Mouse (Mus musculus) heart, embryonic 16.5 days (tissue): ENCODE data around the gene 1700017D01Rik. TPM values are rescaled to one million over a fixed set of nuclear protein-coding genes. Genes with fewer than 3 reads are reported as not detected.
A peak's percentile ranks its signal among the peaks of the same experiment; 100 is the strongest.
"Not testable (repeated sequence)": the region's sequence is repeated elsewhere in the genome, so short reads cannot be mapped to it uniquely, and the experiment has no call there.

Experiments
- ATAC-seq: fragments of 200-750 bp; cut with Nextera tagmentation; replicated peaks from 2 replicates; pipeline ENCODE4 v1.8.0; 2017; ENCODE audit warnings: moderate number of reproducible peaks; ENCODE audit not compliant: insufficient read depth, low FRiP score; ENCODE audit errors: extremely low read depth
- H3K27ac ChIP-seq: fragments of 300-500 bp; sonication (generic); 2 replicates; pipeline ENCODE4 v1.5.1; 2014; ENCODE audit warnings: mild to moderate bottlenecking, low read length, control low read depth, moderate library complexity
- H3K27me3 ChIP-seq: fragments of 300-500 bp; sonication (generic); 2 replicates; pipeline ENCODE4 v1.6.1; 2014; ENCODE audit warnings: low read length, mixed read lengths; ENCODE audit not compliant: control insufficient read depth, insufficient read depth
- H3K36me3 ChIP-seq: fragments of 300-500 bp; sonication (generic); 2 replicates; pipeline ENCODE4 v1.6.1; 2014; ENCODE audit not compliant: control insufficient read depth, insufficient read depth
- H3K4me1 ChIP-seq: fragments of 300-500 bp; sonication (generic); 2 replicates; pipeline ENCODE4 v1.6.1; 2014; ENCODE audit warnings: low read length, mixed read lengths; ENCODE audit not compliant: control insufficient read depth, insufficient read depth
- H3K4me2 ChIP-seq: fragments of 300-500 bp; sonication (generic); 2 replicates; pipeline ENCODE4 v1.6.1; 2014; ENCODE audit warnings: low read depth, mild to moderate bottlenecking, control low read depth, low read length
- H3K4me3 ChIP-seq: fragments of 300-500 bp; sonication (generic); 2 replicates; pipeline ENCODE4 v1.5.1; 2014; ENCODE audit warnings: mild to moderate bottlenecking, control low read depth, low read length
- H3K9ac ChIP-seq: fragments of 300-500 bp; sonication (generic); 2 replicates; pipeline ENCODE4 v1.6.1; 2014; ENCODE audit warnings: low read length, control low read depth
- H3K9me3 ChIP-seq: fragments of 300-500 bp; sonication (generic); replicated peaks from 2 replicates; pipeline ENCODE4 v1.6.1; 2016; ENCODE audit warnings: low read length; ENCODE audit not compliant: control insufficient read depth
- WGBS: fragments of 180-500 bp; shearing (Covaris S2); extraction: QIAGEN DNeasy Blood & Tissue Kit; methylation state at CpG from one replicate; pipeline ENCODE4 v1.1.7; 2014; 5-methylcytosine and 5-hydroxymethylcytosine counted together
- polyA plus RNA-seq: library from polyadenylated mRNA; unstranded; fragments of >200 nt; fragmentation: Nextera tagmentation; extraction: Ambion mirVana; gene quantifications from 2 replicates; pipeline ENCODE4 v1.2.1, GENCODE M21; 2015

Gene 1700017D01Rik
- polyA plus RNA-seq, 1 experiment from 2014 or later = not detected

GRCm38 (mm10) chr19:11107746-11108145, 22.9 kb downstream of the 1700017D01Rik start:
- H3K9ac ChIP-seq = no peak overlapping the region
- no peaks in the 10 kb centered on the region for H3K4me1 ChIP-seq
- H3K4me2 ChIP-seq = no peak overlapping the region
- ATAC-seq = no peak
- H3K4me3 ChIP-seq = no peak overlapping the region
- no peaks in the 10 kb centered on the region for H3K36me3 ChIP-seq
- 68% methylated on average over 3 of the region's 3 CpGs for WGBS
- H3K9me3 ChIP-seq = no peaks in the 10 kb centered on the region; the same call in 1 of the 2 replicates
- H3K27ac ChIP-seq = no peak overlapping the region
- H3K27me3 ChIP-seq = no peaks in the 10 kb centered on the region

- H3K27me3 ChIP-seq = no peaks in the 10 kb centered on the region
- H3K36me3 ChIP-seq = no peaks in the 10 kb centered on the region
- no peak overlapping the region for H3K27ac ChIP-seq
- no peak overlapping the region for H3K4me3 ChIP-seq
- H3K9ac ChIP-seq = no peak overlapping the region
- H3K4me2 ChIP-seq = no peak overlapping the region
- no peak for ATAC-seq
- no peaks in the 10 kb centered on the region for H3K9me3 ChIP-seq
- no peaks in the 10 kb centered on the region for H3K4me1 ChIP-seq
- 59% methylated on average over 1 of the region's 1 CpGs for WGBS
Measured at GRCm38 (mm10) chr19:11101880-11102279, 28.8 kb downstream of the 1700017D01Rik start.

GRCm38 (mm10) chr19:11098401-11098800, 32.3 kb downstream of the 1700017D01Rik start:
- H3K4me3 ChIP-seq = no peak overlapping the region
- H3K27ac ChIP-seq = no peak overlapping the region
- 76% methylated on average over 3 of the region's 3 CpGs for WGBS
- no peak overlapping the region for H3K9ac ChIP-seq
- no peaks in the 10 kb centered on the region for H3K36me3 ChIP-seq
- H3K27me3 ChIP-seq = peaks cover 2% of the 10 kb centered on the region; the same call in 1 of the 2 replicates
- no peak for ATAC-seq
- H3K9me3 ChIP-seq = no peaks in the 10 kb centered on the region
- no peaks in the 10 kb centered on the region for H3K4me1 ChIP-seq
- H3K4me2 ChIP-seq = no peak overlapping the region

- not testable (repeated sequence) for H3K9ac ChIP-seq, ATAC-seq
- WGBS = 2% methylated on average over 50 of the region's 50 CpGs
Measured at GRCm38 (mm10) chr19:11092131-11092530, 38.5 kb downstream of the 1700017D01Rik start.

GRCm38 (mm10) chr19:11080934-11081333, 49.7 kb downstream of the 1700017D01Rik start, which contains the start of gene Ms4a8a:
Gene Ms4a8a, minus strand, starts transcription at chr19:11081102.
- H3K4me1 ChIP-seq = no peaks in the 10 kb centered on the region
- ATAC-seq = no peak
- no peak within 1 kb of the TSS for H3K9ac ChIP-seq
- H3K27me3 ChIP-seq = no peaks in the 10 kb centered on the region
- H3K4me3 ChIP-seq = no peak within 1 kb of the TSS
- H3K36me3 ChIP-seq = no peaks in the 10 kb centered on the region
- no peak within 1 kb of the TSS for H3K27ac ChIP-seq
- 81% methylated on average over 4 of the region's 4 CpGs for WGBS
- no peaks in the 10 kb centered on the region for H3K9me3 ChIP-seq
- no peak within 1 kb of the TSS for H3K4me2 ChIP-seq

More at GRCm38 (mm10) chr19:11092131-11092530, 38.5 kb downstream of the 1700017D01Rik start:
- H3K27ac ChIP-seq, H3K36me3 ChIP-seq, H3K27me3 ChIP-seq, H3K4me1 ChIP-seq, H3K9me3 ChIP-seq: not testable (repeated sequence)
- peak overlapping the region; percentile 41 for H3K4me3 ChIP-seq
- H3K4me2 ChIP-seq = peak overlapping the region; percentile 67

- Histone ChIP-seq H3K27me3 (no peaks in the 10 kb centered on the region), H3K4me3 (no peak overlapping the region), H3K4me2 (no peak overlapping the region), H3K4me1 (no peaks in the 10 kb centered on the region), H3K36me3 (no peaks in the 10 kb centered on the region), H3K27ac (no peak overlapping the region), H3K9ac (no peak overlapping the region), H3K9me3 (no peaks in the 10 kb centered on the region)
- WGBS = 75% methylated on average over 3 of the region's 3 CpGs
- no peak for ATAC-seq
Measured at GRCm38 (mm10) chr19:11070364-11070763, 60.3 kb downstream of the 1700017D01Rik start.

- H3K4me1 ChIP-seq = no peaks in the 10 kb centered on the region
- no peak overlapping the region for H3K4me3 ChIP-seq
- no peaks in the 10 kb centered on the region for H3K36me3 ChIP-seq
- no peaks in the 10 kb centered on the region for H3K9me3 ChIP-seq
- no peaks in the 10 kb centered on the region for H3K27me3 ChIP-seq
- H3K9ac ChIP-seq = no peak overlapping the region
- H3K27ac ChIP-seq = no peak overlapping the region
- WGBS = 66% methylated on average over 2 of the region's 2 CpGs
- ATAC-seq = no peak
- H3K4me2 ChIP-seq = no peak overlapping the region
Measured at GRCm38 (mm10) chr19:11065202-11065875, 65.3 kb downstream of the 1700017D01Rik start.

- Histone ChIP-seq H3K4me3 (no peak overlapping the region), H3K4me2 (no peak overlapping the region), H3K9me3 (no peaks in the 10 kb centered on the region), H3K27me3 (no peaks in the 10 kb centered on the region), H3K4me1 (no peaks in the 10 kb centered on the region), H3K9ac (no peak overlapping the region), H3K27ac (no peak overlapping the region), H3K36me3 (no peaks in the 10 kb centered on the region)
- ATAC-seq = no peak
- WGBS = 79% methylated on average over 1 of the region's 1 CpGs
Measured at GRCm38 (mm10) chr19:11060900-11061299, 69.8 kb downstream of the 1700017D01Rik start.

GRCm38 (mm10) chr19:11059967-11060366, 70.7 kb downstream of the 1700017D01Rik start:
- Histone ChIP-seq H3K4me2 (no peak overlapping the region), H3K9ac (no peak overlapping the region), H3K4me1 (no peaks in the 10 kb centered on the region), H3K4me3 (no peak overlapping the region), H3K27me3 (no peaks in the 10 kb centered on the region), H3K9me3 (no peaks in the 10 kb centered on the region), H3K27ac (no peak overlapping the region), H3K36me3 (no peaks in the 10 kb centered on the region)
- no peak for ATAC-seq
